22 mouse cellular contexts compared by ENCODE assay signal in genomic region chr10:14054860-14055259, GRCm38 (mm10).
DNase-seq lines count a peak whose midpoint lies in the region; ATAC-seq and TF ChIP-seq lines count a peak whose summit lies in the region.
"Had no signal": no experiment of that assay in that cellular context is flagged by ENCODE, and none has a peak within 500 bp of the region (broad histone marks: within the 10 kb centered on the region; RNA-seq: fewer than 3 reads in every experiment).

No protein-coding gene starts in this region.

- no peak overlapping the region for H3K9ac ChIP-seq in forebrain, embryonic 11.5 days (ENCODE audit: low read length)
- no peak overlapping the region for H3K9ac ChIP-seq in forebrain, embryonic 12.5 days
- H3K9ac ChIP-seq in heart, embryonic 13.5 days: no peak overlapping the region
- no peak overlapping the region for H3K9ac ChIP-seq in kidney, embryonic 14.5 days (ENCODE audit: low read depth, low read length)
- no peak overlapping the region; the same call in 1 of the 2 replicates for H3K9ac ChIP-seq in CH12.LX (ENCODE audit: insufficient read depth, low read depth)
- H3K9ac ChIP-seq: forebrain, embryonic 13.5 days; hindbrain, embryonic 13.5 days; limb, embryonic 15.5 days; liver, embryonic 14.5 days; lung, embryonic 15.5 days; midbrain, embryonic 13.5 days had no signal

- TF ChIP-seq RAD21 in CH12.LX (IDR thresholded peaks at IDR 0.05; ENCODE audit: low read depth, low read length): no peak

- H3K79me2 ChIP-seq in CH12.LX (replicated peaks; ENCODE audit: control insufficient read depth, extremely low read depth, insufficient read depth, poor library complexity, severe bottlenecking): no peaks in the 10 kb centered on the region

- H3K27me3 ChIP-seq in forebrain, embryonic 11.5 days (ENCODE audit: control insufficient read depth, insufficient read depth, low read length): no peaks in the 10 kb centered on the region
- no peaks in the 10 kb centered on the region for H3K27me3 ChIP-seq in forebrain, embryonic 12.5 days
- no peaks in the 10 kb centered on the region for H3K27me3 ChIP-seq in heart, embryonic 13.5 days (replicated peaks)
- H3K27me3 ChIP-seq in kidney, embryonic 14.5 days (ENCODE audit: control insufficient read depth, insufficient read depth, low read length): no peaks in the 10 kb centered on the region
- H3K27me3 ChIP-seq in CH12.LX (replicated peaks): no peaks in the 10 kb centered on the region
- H3K27me3 ChIP-seq: forebrain, embryonic 13.5 days; hindbrain, embryonic 13.5 days; limb, embryonic 15.5 days; lung, embryonic 15.5 days; megakaryocyte, embryonic 14.5 days; midbrain, embryonic 13.5 days had no signal

- ATAC-seq in forebrain, embryonic 11.5 days (replicated peaks; ENCODE audit: low FRiP score): no peak
- ATAC-seq in forebrain, embryonic 12.5 days (ENCODE audit: low FRiP score): no peak
- no peak for ATAC-seq in heart, embryonic 13.5 days (ENCODE audit: extremely low read depth, insufficient number of reproducible peaks, low FRiP score, low TSS enrichment)
- ATAC-seq in kidney, embryonic 14.5 days (ENCODE audit: low FRiP score, low TSS enrichment): no peak
- ATAC-seq in activated CD4-positive, CD25-positive, alpha-beta regulatory T cell, adult 4 months: no peak

- no peak overlapping the region for H3K4me3 ChIP-seq in forebrain, embryonic 11.5 days (ENCODE audit: low read depth, low read length)
- H3K4me3 ChIP-seq in forebrain, embryonic 12.5 days (replicated peaks): no peak overlapping the region
- H3K4me3 ChIP-seq in heart, embryonic 13.5 days: no peak overlapping the region
- no peak overlapping the region for H3K4me3 ChIP-seq in kidney, embryonic 14.5 days (ENCODE audit: low read length)
- no peak overlapping the region for H3K4me3 ChIP-seq in CH12.LX (replicated peaks in 1 of 3; ENCODE audit: low read depth in 2 of 3, low read length in 2 of 3, poor library complexity in 1 of 3)
- H3K4me3 ChIP-seq: forebrain, embryonic 13.5 days; hindbrain, embryonic 13.5 days; limb, embryonic 15.5 days; lung, embryonic 15.5 days; megakaryocyte, embryonic 14.5 days; midbrain, embryonic 13.5 days had no signal

- no peaks in the 10 kb centered on the region for H3K9me3 ChIP-seq in forebrain, embryonic 11.5 days (ENCODE audit: control insufficient read depth, low read length)
- no peaks in the 10 kb centered on the region for H3K9me3 ChIP-seq in forebrain, embryonic 12.5 days
- H3K9me3 ChIP-seq in heart, embryonic 13.5 days: no peaks in the 10 kb centered on the region
- H3K9me3 ChIP-seq in kidney, embryonic 14.5 days (ENCODE audit: control insufficient read depth, low read length): no peaks in the 10 kb centered on the region
- H3K9me3 ChIP-seq in CH12.LX (replicated peaks; ENCODE audit: low read length): no peaks in the 10 kb centered on the region
- H3K9me3 ChIP-seq: forebrain, embryonic 13.5 days; hindbrain, embryonic 13.5 days; limb, embryonic 15.5 days; lung, embryonic 15.5 days; megakaryocyte, embryonic 14.5 days; midbrain, embryonic 13.5 days had no signal

- TF ChIP-seq EP300 in CH12.LX (IDR thresholded peaks at IDR 0.05; ENCODE audit: low read length): no peak

- WGBS in forebrain, embryonic 11.5 days: 88% methylated on average over 4 of the region's 4 CpGs
- WGBS in forebrain, embryonic 12.5 days: 82% methylated on average over 4 of the region's 4 CpGs
- WGBS in heart, embryonic 13.5 days: 70% methylated on average over 4 of the region's 4 CpGs
- 81% methylated on average over 4 of the region's 4 CpGs for WGBS in kidney, embryonic 14.5 days

- intact Hi-C loops in heart, postnatal 25 days (cut with DNase I): loop anchor here (5.0 kb wide), 2 partner anchors 38 to 73 kb away; no protein-coding TSS in a partner anchor

- no peaks in the 10 kb centered on the region for H3K36me3 ChIP-seq in forebrain, embryonic 11.5 days (ENCODE audit: control insufficient read depth, insufficient read depth, low read length)
- no peaks in the 10 kb centered on the region for H3K36me3 ChIP-seq in forebrain, embryonic 12.5 days (replicated peaks)
- H3K36me3 ChIP-seq in heart, embryonic 13.5 days: no peaks in the 10 kb centered on the region
- H3K36me3 ChIP-seq in kidney, embryonic 14.5 days (ENCODE audit: control insufficient read depth, insufficient read depth, low read length): no peaks in the 10 kb centered on the region
- no peaks in the 10 kb centered on the region for H3K36me3 ChIP-seq in CH12.LX (replicated peaks in 1 of 2; ENCODE audit: control insufficient read depth in 1 of 2, insufficient read depth in 1 of 2, low read length in 1 of 2)
- H3K36me3 ChIP-seq: hindbrain, embryonic 13.5 days; limb, embryonic 15.5 days; lung, embryonic 15.5 days; midbrain, embryonic 13.5 days had no signal

- H3K4me1 ChIP-seq in forebrain, embryonic 11.5 days (replicated peaks; ENCODE audit: control insufficient read depth, insufficient read depth, low read length): peaks cover 18% of the 10 kb centered on the region
- peaks cover 29% of the 10 kb centered on the region for H3K4me1 ChIP-seq in forebrain, embryonic 12.5 days
- peaks cover 46% of the 10 kb centered on the region for H3K4me1 ChIP-seq in heart, embryonic 13.5 days
- peaks cover 27% of the 10 kb centered on the region for H3K4me1 ChIP-seq in kidney, embryonic 14.5 days (ENCODE audit: control insufficient read depth, insufficient read depth, low read length)
- H3K4me1 ChIP-seq in CH12.LX (ENCODE audit: control insufficient read depth in 1 of 2, insufficient read depth in 2 of 2): peaks cover 21 to 52% of the 10 kb centered on the region in 2 experiments

- no peak for DNase-seq in forebrain, embryonic 11.5 days (ENCODE audit: low spot score)
- no peak for DNase-seq in heart, postnatal 25 days (ENCODE audit: low spot score)
- no peak for DNase-seq in kidney, adult 11 months
- DNase-seq in CH12.LX (ENCODE audit: extremely low read depth): no peak
- DNase-seq: adrenal gland, postnatal 25 days; kidney, adult 18-20 months; kidney, postnatal 25 days; layer of hippocampus, adult 9-11 months; left cerebral cortex, postnatal 4 days; spleen, adult 18-20 months; thymus, postnatal 25 days had no signal

- TF ChIP-seq POLR2A in CH12.LX (IDR thresholded peaks at IDR 0.05; ENCODE audit: low read depth, low read length): no peak

- H3K4me2 ChIP-seq in forebrain, embryonic 11.5 days (ENCODE audit: low read depth, low read length, severe bottlenecking): no peak overlapping the region
- no peak overlapping the region for H3K4me2 ChIP-seq in forebrain, embryonic 12.5 days
- no peak overlapping the region for H3K4me2 ChIP-seq in heart, embryonic 13.5 days
- H3K4me2 ChIP-seq in kidney, embryonic 14.5 days (replicated peaks; ENCODE audit: low read depth, low read length): no peak overlapping the region
- H3K4me2 ChIP-seq in CH12.LX (ENCODE audit: insufficient read depth, low read depth, poor library complexity, severe bottlenecking): peak overlapping the region; percentile 69
- H3K4me2 ChIP-seq: forebrain, embryonic 13.5 days; hindbrain, embryonic 13.5 days; limb, embryonic 15.5 days; lung, embryonic 15.5 days; midbrain, embryonic 13.5 days had no signal

- no peak for TF ChIP-seq CTCF in CH12.LX (conservative IDR thresholded peaks at IDR 0.05 in 1 of 2, IDR thresholded peaks at IDR 0.05 in 1 of 2; ENCODE audit: low read depth in 2 of 2, low read length in 2 of 2)

- in situ Hi-C loops in CH12.LX (cut with MboI; ENCODE audit: low pct_ligation_motif_present, low pct_unique_long_range_greater_than_20kb, low sequenced_read_pairs): no loop called here

- 0 out of 2 replicates have a peak overlapping the region, but pooled peaks have one; percentile 12 for H3K27ac ChIP-seq in forebrain, embryonic 11.5 days (ENCODE audit: low read depth, low read length)
- no peak overlapping the region for H3K27ac ChIP-seq in forebrain, embryonic 12.5 days
- peak overlapping the region; percentile 77 for H3K27ac ChIP-seq in heart, embryonic 13.5 days (replicated peaks)
- H3K27ac ChIP-seq in kidney, embryonic 14.5 days (ENCODE audit: low read depth, low read length): peak overlapping the region; percentile 51; the same call in 1 of the 2 replicates
- H3K27ac ChIP-seq in CH12.LX (ENCODE audit: insufficient read depth, low read depth): no peak overlapping the region
- H3K27ac ChIP-seq: forebrain, embryonic 13.5 days; limb, embryonic 15.5 days; liver, embryonic 14.5 days; lung, embryonic 15.5 days had no signal

- dilution Hi-C loops in CH12.LX (cut with MboI; ENCODE audit: extremely low pct_ligation_motif_present, extremely low pct_unique_long_range_greater_than_20kb, low sequenced_read_pairs): no loop called here

TF ChIP-seq in CH12.LX, 34 proteins besides CTCF, POLR2A, EP300 and RAD21:
- TF ChIP-seq NRF1 (IDR thresholded peaks at IDR 0.05; ENCODE audit: low read depth, low read length): no peak
- TF ChIP-seq SIN3A (IDR thresholded peaks at IDR 0.05; ENCODE audit: low read length): no peak
- TF ChIP-seq RCOR1 (conservative IDR thresholded peaks at IDR 0.05; ENCODE audit: low read depth, low read length): no peak
- no peak for TF ChIP-seq HCFC1 (IDR thresholded peaks at IDR 0.05; ENCODE audit: low read depth, low read length)
- TF ChIP-seq ZC3H11A (IDR thresholded peaks at IDR 0.05; ENCODE audit: low read depth, low read length): no peak
- no peak for TF ChIP-seq ZKSCAN1 (IDR thresholded peaks at IDR 0.05; ENCODE audit: borderline replicate concordance, low read depth, low read length)
- no peak for TF ChIP-seq POLR2AphosphoS2 (IDR thresholded peaks at IDR 0.05; ENCODE audit: low read depth, low read length)
- no peak for TF ChIP-seq MAFK (IDR thresholded peaks at IDR 0.05; ENCODE audit: insufficient replicate concordance, low read length)
- no peak for TF ChIP-seq SMC3 (IDR thresholded peaks at IDR 0.05; ENCODE audit: low read depth, low read length)
- no peak for TF ChIP-seq E2F4 (IDR thresholded peaks at IDR 0.05; ENCODE audit: insufficient replicate concordance, low read depth, low read length)
- TF ChIP-seq MXI1 (IDR thresholded peaks at IDR 0.05; ENCODE audit: low read depth, low read length): no peak
- no peak for TF ChIP-seq JUN (IDR thresholded peaks at IDR 0.05; ENCODE audit: insufficient read depth, low read depth, low read length)
- no peak for TF ChIP-seq ZNF384 (IDR thresholded peaks at IDR 0.05; ENCODE audit: low read depth, low read length)
- TF ChIP-seq MYC (IDR thresholded peaks at IDR 0.05; ENCODE audit: low read depth, low read length): no peak
- TF ChIP-seq USF1 (IDR thresholded peaks at IDR 0.05; ENCODE audit: low read depth, low read length): no peak
- TF ChIP-seq CHD1 (IDR thresholded peaks at IDR 0.05; ENCODE audit: low read depth, low read length): no peak
- TF ChIP-seq MAZ (IDR thresholded peaks at IDR 0.05; ENCODE audit: low read depth, low read length): no peak
- TF ChIP-seq ZMIZ1 (IDR thresholded peaks at IDR 0.05; ENCODE audit: low read depth, low read length): no peak
- no peak for TF ChIP-seq IRF4 (IDR thresholded peaks at IDR 0.05; ENCODE audit: low read depth, low read length)
- TF ChIP-seq CHD2 (IDR thresholded peaks at IDR 0.05; ENCODE audit: low read length): no peak
TF ChIP-seq in CH12.LX: peak in this region for 0.

Comparison
In these comparisons a context has a peak if more than half of its experiments do, and no peak if none do; other contexts are left out.
1. H3K27ac ChIP-seq: peak in forebrain, embryonic 11.5 days (single experiment), heart, embryonic 13.5 days (single experiment) and kidney, embryonic 14.5 days (single experiment); none in forebrain, embryonic 12.5 days (single experiment) and CH12.LX (single experiment).